Mouse (Mus musculus) thymus, adult 2 months (tissue): Measurements from ENCODE around the gene Gstp2. TPM values are rescaled to one million over a fixed set of nuclear protein-coding genes. Genes with fewer than 3 reads are reported as not detected.

ENCODE experiments used
- DNase-seq: peaks from one replicate; pipeline ENCODE4 v3.0.0; 2021
- H3K27ac ChIP-seq: fragments of 200-500 bp; 2 replicates; pipeline ENCODE4 v1.5.1; 2012; ENCODE audit warnings: low read length, control low read depth; ENCODE audit not compliant: control insufficient read depth, insufficient read depth
- H3K27me3 ChIP-seq: fragments of 200-500 bp; 2 replicates; pipeline ENCODE4 v1.6.1; 2012; ENCODE audit warnings: mild to moderate bottlenecking, low read length, moderate library complexity, mixed read lengths; ENCODE audit not compliant: control insufficient read depth, insufficient read depth
- H3K36me3 ChIP-seq: fragments of 200-500 bp; 2 replicates; pipeline ENCODE4 v1.6.1; 2012; ENCODE audit warnings: mild to moderate bottlenecking, low read length, moderate library complexity; ENCODE audit not compliant: control insufficient read depth, insufficient read depth
- H3K4me1 ChIP-seq: fragments of 200-500 bp; replicated peaks from 2 replicates; pipeline ENCODE4 v1.6.1; 2012; ENCODE audit warnings: low read length; ENCODE audit not compliant: control insufficient read depth, insufficient read depth
- H3K4me3 ChIP-seq: fragments of 200-500 bp; 2 replicates; pipeline ENCODE4 v1.5.1; 2012; ENCODE audit warnings: mild to moderate bottlenecking, low read length, control low read depth, moderate library complexity; ENCODE audit not compliant: control insufficient read depth, insufficient read depth
- CTCF ChIP-seq: fragments of 200-500 bp; IDR thresholded peaks from 2 replicates; pipeline ENCODE4 v1.5.1; 2012; ENCODE audit warnings: mild to moderate bottlenecking, control low read depth, low read length, moderate library complexity, borderline replicate concordance; ENCODE audit not compliant: control insufficient read depth, poor library complexity, insufficient read depth; ENCODE audit errors: extremely low read depth
- POLR2A ChIP-seq: fragments of 200-500 bp; IDR thresholded peaks from 2 replicates; pipeline ENCODE4 v1.6.1; 2012; ENCODE audit warnings: mild to moderate bottlenecking, low read length, control low read depth, moderate library complexity; ENCODE audit not compliant: control insufficient read depth, poor library complexity, insufficient read depth; ENCODE audit errors: extremely low read depth
- WGBS: fragments of 180-500 bp; shearing (Covaris S2); methylation state at CpG from one replicate; pipeline ENCODE4 v1.1.7; 2018; 5-methylcytosine and 5-hydroxymethylcytosine counted together
- polyA plus RNA-seq: library from polyadenylated mRNA; depleted of rRNA; stranded (reverse); fragments of >200 nt; gene quantifications from 2 replicates; pipeline ENCODE4 v1.2.3, GENCODE M21; 2012

The Gstp2 gene
- polyA plus RNA-seq, 1 experiment: 48.8 TPM

DNA sequence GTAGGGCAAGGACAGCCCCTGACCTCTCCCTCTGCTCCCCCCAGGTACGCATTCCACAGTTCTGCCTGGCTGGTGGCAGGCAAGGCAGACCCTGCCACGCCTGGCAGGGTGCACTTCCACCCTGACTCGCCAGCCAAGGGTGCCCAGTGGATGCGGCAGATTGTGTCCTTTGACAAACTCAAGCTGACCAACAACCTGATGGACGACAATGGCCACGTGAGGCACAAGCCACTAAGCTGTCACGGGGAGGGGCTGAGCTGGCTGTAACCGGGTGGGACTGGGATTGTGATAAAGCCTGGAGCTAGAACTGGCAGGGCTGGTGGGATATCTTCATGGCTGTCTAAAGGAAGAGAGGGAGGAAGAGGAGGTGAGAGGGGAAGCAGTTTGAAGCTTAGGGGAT, 48.6 kb downstream of the Gstp2 start:
- TF ChIP-seq CTCF (no peak), POLR2A (no peak)
- Histone ChIP-seq H3K4me3 (no peak overlapping the region), H3K27me3 (no peaks in the 10 kb centered on the region), H3K36me3 (no peaks in the 10 kb centered on the region), H3K27ac (no peak overlapping the region), H3K4me1 (peaks cover 18% of the 10 kb centered on the region)
- no peak for DNase-seq
- 90% methylated on average over 8 of the region's 8 CpGs for WGBS

DNA sequence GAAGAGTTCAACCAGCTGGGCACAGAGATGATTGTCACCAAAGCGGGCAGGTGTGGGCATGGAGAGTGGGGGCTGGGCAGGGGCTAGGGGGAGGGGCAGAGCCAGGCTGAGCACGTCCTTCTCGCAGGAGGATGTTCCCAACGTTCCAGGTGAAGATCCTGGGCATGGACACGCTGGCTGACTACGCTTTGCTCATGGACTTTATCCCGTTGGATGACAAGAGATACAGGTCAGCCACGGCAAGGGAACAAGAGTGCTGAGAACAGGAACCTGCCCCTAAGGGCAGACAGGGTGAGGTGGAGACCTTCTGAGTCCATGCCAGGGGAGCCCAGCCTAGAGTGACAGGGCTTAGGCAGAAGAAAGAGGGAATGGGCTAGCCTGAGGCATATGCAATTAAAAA, 49.1 kb downstream of the Gstp2 start:
- H3K27ac ChIP-seq: no peak overlapping the region
- peaks cover 18% of the 10 kb centered on the region for H3K4me1 ChIP-seq
- no peak overlapping the region for H3K4me3 ChIP-seq
- no peaks in the 10 kb centered on the region for H3K27me3 ChIP-seq
- DNase-seq: no peak
- 82% methylated on average over 8 of the region's 8 CpGs for WGBS
- no peaks in the 10 kb centered on the region for H3K36me3 ChIP-seq
- TF ChIP-seq CTCF (no peak), POLR2A (no peak)

DNA sequence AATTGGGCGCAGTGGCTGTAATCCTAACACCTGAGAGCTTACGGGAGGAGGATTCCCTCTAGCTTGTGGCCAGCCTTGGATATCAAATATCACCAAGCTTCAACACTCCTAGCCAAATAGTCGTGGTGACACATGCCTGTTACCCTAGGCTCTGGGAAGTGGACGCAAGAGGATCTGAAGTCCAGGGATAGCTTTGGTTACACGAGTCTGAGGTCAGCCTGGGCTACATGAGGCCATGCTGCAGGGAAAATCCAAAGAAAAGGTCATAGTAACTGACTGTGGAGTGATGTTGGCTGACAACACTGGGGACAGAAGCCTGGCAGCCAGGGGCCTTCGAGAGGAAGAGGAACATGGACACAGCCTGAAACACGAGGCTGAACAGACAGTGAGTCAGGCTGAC, 49.7 kb downstream of the Gstp2 start:
- TF ChIP-seq CTCF: no peak
- no peak for TF ChIP-seq POLR2A
- H3K27me3 ChIP-seq: no peaks in the 10 kb centered on the region
- H3K4me3 ChIP-seq: no peak overlapping the region
- 73% methylated on average over 7 of the region's 7 CpGs for WGBS
- H3K27ac ChIP-seq: no peak overlapping the region
- peaks cover 15% of the 10 kb centered on the region for H3K4me1 ChIP-seq
- no peaks in the 10 kb centered on the region for H3K36me3 ChIP-seq
- DNase-seq: no peak

DNA sequence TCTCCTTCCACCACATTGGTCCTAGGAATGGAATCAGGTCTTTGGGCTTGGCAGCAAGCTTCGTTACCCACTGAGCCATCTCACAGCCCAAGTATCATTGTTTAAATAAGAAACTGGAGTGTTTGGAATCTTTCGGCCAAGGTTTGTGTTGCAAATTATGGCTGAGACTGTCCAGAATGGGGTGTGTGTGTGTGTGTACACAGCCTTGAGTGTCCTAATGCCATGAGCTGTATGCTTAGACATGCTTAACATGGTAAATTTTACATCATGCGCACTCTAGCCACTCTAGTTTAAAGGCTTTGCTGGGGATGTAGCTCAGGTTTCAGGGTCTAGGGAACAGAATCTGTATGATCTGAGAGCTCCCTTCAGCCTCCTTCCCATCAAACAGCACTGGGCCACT, 50.3 kb downstream of the Gstp2 start:
- 95% methylated on average over 3 of the region's 3 CpGs for WGBS
- Histone ChIP-seq H3K4me3 (no peak overlapping the region), H3K27ac (no peak overlapping the region), H3K36me3 (no peaks in the 10 kb centered on the region), H3K27me3 (no peaks in the 10 kb centered on the region), H3K4me1 (peaks cover 10% of the 10 kb centered on the region)
- DNase-seq: no peak
- TF ChIP-seq POLR2A: no peak
- no peak for TF ChIP-seq CTCF

DNA sequence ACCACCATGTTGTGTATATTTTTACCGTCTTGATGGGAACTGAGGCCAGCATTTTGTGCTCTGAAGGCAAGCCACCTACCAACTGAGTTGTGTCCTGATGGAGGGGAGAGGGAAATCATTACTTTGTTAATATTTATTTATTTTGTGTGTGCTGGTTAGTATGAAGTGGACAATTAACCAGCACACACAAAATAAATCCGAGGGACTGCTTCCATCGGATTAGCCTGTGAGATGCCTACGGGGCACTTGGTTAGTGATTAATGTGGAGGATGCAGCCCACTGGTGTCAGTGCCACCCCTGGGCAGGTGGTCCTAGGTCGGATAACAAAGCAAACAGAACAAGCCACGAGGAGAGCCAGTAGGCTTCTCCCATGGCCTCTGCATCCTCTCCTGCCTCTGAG, 50.9 kb downstream of the Gstp2 start:
- Histone ChIP-seq H3K4me3 (no peak overlapping the region), H3K27me3 (no peaks in the 10 kb centered on the region), H3K36me3 (no peaks in the 10 kb centered on the region), H3K27ac (no peak overlapping the region), H3K4me1 (peaks cover 10% of the 10 kb centered on the region)
- 93% methylated on average over 6 of the region's 6 CpGs for WGBS
- DNase-seq: no peak
- TF ChIP-seq POLR2A (no peak), CTCF (no peak)

DNA sequence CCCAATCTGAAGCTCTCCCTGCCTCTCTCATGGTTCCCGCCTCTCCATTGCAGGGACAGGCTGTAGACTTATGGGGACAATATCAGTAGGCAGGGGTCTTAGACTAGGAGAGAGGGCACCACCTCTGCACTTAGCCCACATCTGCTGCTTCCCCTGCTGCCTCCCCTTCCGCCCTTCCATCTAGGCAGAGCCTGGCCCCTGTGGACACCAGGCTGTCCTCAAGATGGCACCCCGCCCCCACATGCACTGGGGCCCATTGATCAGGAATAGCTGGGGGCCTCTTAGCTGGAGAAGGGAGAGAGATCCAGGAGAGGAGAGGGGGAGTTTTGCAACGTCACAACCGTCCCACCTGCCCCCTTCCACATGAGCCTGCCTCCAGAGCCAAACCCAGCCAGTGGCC, 53.4 kb downstream of the Gstp2 start, which contains the start of gene Tbx10:
Tbx10 (plus strand) TSS at position 337 of the 400 bp plus-strand sequence.
- Histone ChIP-seq H3K4me3 (no peak within 1 kb of the TSS), H3K27ac (no peak within 1 kb of the TSS), H3K36me3 (no peaks in the 10 kb centered on the region), H3K27me3 (no peaks in the 10 kb centered on the region), H3K4me1 (no peaks in the 10 kb centered on the region)
- WGBS: 86% methylated on average over 5 of the region's 5 CpGs
- TF ChIP-seq CTCF (no peak), POLR2A (no peak)
- no peak for DNase-seq

DNA sequence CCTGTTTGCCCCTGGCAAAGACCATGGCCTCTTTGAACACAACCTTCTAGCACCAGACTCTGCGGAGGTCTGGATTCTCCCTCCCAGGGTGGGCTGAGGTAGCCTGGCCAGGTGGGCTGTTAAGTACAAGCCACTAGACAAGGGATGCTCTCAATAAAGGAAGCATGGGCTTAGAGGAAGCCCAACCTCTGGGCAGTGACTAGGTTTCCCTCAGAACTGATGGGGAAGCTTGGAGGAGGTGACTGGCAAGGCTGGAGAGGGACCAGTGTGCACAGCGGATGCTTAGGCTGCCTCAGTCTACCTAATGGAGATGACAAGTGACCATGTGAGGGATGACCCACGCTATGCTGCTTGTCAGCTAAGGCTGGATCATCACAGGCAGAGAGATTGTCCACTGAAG, 53.9 kb downstream of the Gstp2 start:
- H3K36me3 ChIP-seq: no peaks in the 10 kb centered on the region
- no peak overlapping the region for H3K4me3 ChIP-seq
- TF ChIP-seq CTCF (no peak), POLR2A (no peak)
- H3K27me3 ChIP-seq: no peaks in the 10 kb centered on the region
- 93% methylated on average over 3 of the region's 3 CpGs for WGBS
- H3K4me1 ChIP-seq: no peaks in the 10 kb centered on the region
- no peak for DNase-seq
- no peak overlapping the region for H3K27ac ChIP-seq
